Mouse (Mus musculus): ENCODE results near the gene Nbea.

Nbea gene

GRCm38 (mm10) chr3:56183159-56184133, at the start of gene Nbea:
TSS of gene Nbea (minus strand) at chr3:56183701.
- peak; percentile 83 for DNase-seq (ENCODE audit: low spot score in 2 of 2)

- no peak for DNase-seq (ENCODE audit: low spot score in 2 of 2)
Measured at GRCm38 (mm10) chr3:56229283-56229682, 45.8 kb upstream of the Nbea start.

GRCm38 (mm10) chr3:56215989-56216388, 32.5 kb upstream of the Nbea start:
- no peak for DNase-seq (ENCODE audit: low spot score in 2 of 2)

GRCm38 (mm10) chr3:56203968-56204367, 20.5 kb upstream of the Nbea start:
- DNase-seq (ENCODE audit: low spot score in 2 of 2), result no peak

DNA sequence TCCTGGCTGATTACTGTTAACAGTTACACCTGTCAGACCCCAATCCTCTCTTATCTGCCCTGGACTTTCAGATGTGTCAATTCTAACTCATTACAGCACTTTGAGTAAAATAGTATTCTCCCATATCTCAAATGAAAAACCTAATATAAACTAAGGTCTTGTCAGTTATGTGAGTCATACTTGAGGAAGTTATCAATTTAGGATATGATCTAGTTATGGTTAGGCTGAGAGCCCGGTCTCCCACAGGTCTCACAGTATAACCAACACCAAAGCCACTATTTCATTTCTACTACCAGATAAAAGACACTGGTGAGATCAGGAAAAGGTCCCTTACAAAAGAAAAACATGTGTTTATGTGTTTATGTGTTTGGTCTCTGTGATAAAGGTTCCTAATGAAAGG, 4.7 kb upstream of the Nbea start:
- DNase-seq (ENCODE audit: low spot score in 2 of 2), result no peak

DNA sequence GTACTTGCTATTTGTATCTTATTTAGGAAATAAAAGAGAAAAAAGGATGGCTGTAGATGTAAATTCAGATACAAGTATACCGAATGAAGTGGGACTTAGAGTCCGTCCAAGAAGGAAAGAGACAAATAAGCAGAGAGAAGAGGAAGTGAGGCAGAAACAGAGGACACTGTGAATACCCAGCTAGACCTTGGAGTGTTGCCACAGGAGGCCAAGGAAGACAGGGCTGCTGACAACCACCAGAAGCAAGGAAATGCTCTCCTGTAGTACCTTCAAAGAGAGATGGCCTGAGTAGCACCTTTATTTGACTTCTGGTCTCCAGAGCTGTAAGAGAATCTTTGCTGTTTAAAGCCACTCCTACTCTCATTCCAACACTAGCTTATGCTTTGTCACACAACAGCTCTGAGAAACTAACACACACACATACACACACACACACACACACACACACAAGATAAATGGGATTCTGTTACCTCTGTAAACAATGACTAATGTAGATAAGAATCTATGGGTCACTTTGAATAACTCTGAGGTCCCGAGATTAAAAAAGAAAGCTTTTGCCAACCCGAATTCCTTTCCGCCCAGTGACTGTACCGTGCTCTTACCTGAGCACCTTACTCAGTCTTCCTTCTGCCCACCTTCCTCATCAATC, 3.8 kb upstream of the Nbea start:
- DNase-seq (ENCODE audit: low spot score in 2 of 2), result no peak

DNA sequence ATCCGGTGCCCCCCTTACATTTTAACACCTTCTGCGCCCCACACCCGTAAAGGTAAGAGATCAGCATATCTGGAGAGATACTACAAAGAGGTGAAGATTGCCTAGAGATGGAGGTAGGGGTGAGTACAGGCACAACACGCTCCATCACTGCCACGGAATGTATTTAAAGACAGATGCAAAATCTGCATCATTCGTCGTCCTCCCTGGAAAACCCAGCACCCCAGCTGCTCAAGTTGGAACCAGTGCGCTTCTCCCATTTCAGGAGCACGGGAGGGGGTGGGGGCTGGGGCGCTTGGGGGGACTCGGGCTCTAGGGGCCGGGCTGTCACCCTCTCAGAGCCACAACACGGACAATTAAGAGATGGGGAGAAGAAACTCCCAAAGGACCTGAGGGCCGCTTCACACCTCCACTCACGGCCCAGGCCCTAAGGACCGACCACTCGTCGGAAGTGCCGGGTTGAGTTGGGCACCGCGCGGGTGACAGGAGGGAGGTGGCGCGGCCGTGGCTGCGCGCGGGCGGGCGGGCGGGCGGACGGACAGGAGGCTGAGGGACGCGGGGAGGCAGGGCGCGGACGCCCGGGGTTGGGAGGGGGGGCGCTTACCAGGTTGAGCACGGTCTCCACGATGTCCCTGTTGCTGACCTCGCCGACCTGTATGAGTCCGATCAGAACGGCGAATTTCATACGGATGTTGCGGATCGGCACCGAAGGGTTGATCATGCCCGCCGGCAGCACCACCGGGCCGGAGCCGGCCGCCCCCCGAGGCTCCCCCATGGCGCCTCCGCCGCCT, 936 bp downstream of the Nbea start:
- peak in 1 of 2 experiments; percentile 27 for DNase-seq (ENCODE audit: low spot score in 2 of 2)

GRCm38 (mm10) chr3:56181991-56182370, 1.5 kb downstream of the Nbea start:
- DNase-seq (ENCODE audit: low spot score in 2 of 2), result no peak

GRCm38 (mm10) chr3:56181025-56181424, 2.5 kb downstream of the Nbea start:
- DNase-seq (ENCODE audit: low spot score in 2 of 2), result no peak

GRCm38 (mm10) chr3:56157864-56158263, 25.6 kb downstream of the Nbea start:
- no peak for DNase-seq (ENCODE audit: low spot score in 2 of 2)

DNA sequence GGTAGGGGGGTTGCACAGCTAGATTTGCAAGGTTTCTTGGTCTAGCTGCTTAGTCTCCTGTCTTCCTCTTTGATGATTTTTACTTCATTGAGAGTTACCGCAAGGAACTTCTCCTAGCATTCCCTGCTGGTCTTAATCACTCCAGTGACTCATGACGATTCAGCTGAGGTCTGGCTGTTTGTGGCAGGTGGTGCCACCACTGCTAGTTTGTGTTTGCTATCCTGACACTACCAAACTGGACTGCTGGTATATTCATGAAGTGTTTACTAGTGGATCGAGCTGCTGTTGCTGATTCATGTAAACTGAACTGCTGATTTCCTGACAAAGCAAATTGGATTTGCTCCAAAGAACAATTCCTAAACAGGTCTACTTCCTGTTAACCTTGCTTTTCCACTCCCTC, 56.8 kb downstream of the Nbea start:
- DNase-seq (ENCODE audit: low spot score in 2 of 2), result no peak

DNA sequence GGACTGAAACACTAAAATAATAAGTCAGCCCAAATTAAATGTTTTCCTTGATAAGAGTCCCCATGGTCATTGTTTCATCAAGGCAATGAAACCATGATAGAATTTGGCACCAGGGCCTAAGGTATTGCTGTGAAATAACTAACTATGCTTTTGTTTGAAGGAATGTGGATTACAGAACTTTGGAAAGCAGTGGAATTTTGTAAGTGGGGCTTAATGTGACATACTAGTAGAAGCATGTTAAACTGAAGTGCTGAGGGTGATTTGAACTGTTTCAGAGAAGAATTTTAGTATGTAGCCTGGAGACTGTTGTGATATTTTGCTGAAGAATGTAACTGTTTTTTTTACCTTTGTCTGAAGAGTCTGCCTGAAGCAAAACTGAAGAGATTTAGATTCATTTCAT, 66.9 kb downstream of the Nbea start:
- DNase-seq (ENCODE audit: low spot score in 2 of 2), result no peak

DNA sequence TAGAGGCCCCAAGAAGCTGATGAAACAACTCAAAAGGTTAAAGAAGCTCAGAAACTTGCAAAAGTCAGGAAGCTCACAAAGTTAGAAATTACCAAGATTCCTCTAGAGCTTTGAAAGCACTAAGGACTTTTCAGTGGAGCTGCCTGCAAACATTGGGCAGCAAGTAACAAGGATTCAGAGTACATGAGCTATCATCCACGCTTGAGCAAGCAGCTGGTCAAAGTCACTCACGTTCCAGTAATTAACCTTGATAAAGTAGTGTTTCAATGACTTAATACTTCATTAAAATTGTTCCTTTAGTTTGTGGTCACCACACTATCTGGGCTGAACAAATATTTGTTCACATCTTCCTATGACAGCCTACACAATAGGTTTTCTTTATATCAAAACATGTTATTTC, 75.4 kb downstream of the Nbea start:
- DNase-seq (ENCODE audit: low spot score in 2 of 2), result no peak

DNA sequence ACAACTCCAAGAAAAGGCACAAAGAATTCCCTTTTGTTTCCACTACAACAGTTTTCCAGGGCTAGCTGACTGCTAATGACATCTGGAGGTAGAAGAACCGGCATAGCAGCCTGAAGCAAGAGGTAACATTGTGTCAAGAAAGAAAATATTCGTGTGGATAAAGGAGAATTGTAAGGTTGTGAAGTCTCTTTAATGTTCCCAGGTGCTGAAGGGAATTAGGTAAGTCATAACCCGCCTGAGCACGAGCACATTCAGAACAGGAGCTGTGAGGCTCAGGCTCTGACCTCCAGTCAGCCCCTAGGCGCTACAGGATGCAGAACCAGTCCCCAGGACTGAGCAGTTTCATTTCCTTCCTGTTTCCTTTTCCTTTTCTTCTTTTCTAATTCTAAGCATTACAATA, 86.4 kb downstream of the Nbea start:
- no peak for DNase-seq (ENCODE audit: low spot score in 2 of 2)

GRCm38 (mm10) chr3:56079015-56079612, 104.4 kb downstream of the Nbea start:
- DNase-seq (ENCODE audit: low spot score in 2 of 2), result no peak

- DNase-seq (ENCODE audit: low spot score in 2 of 2), result no peak
Measured at GRCm38 (mm10) chr3:56067849-56068248, 115.7 kb downstream of the Nbea start.

GRCm38 (mm10) chr3:56066360-56067040, 117.0 kb downstream of the Nbea start:
- DNase-seq (ENCODE audit: low spot score in 2 of 2), result no peak

- no peak for DNase-seq (ENCODE audit: low spot score in 2 of 2)
Measured at GRCm38 (mm10) chr3:56065234-56065633, 118.3 kb downstream of the Nbea start.

DNA sequence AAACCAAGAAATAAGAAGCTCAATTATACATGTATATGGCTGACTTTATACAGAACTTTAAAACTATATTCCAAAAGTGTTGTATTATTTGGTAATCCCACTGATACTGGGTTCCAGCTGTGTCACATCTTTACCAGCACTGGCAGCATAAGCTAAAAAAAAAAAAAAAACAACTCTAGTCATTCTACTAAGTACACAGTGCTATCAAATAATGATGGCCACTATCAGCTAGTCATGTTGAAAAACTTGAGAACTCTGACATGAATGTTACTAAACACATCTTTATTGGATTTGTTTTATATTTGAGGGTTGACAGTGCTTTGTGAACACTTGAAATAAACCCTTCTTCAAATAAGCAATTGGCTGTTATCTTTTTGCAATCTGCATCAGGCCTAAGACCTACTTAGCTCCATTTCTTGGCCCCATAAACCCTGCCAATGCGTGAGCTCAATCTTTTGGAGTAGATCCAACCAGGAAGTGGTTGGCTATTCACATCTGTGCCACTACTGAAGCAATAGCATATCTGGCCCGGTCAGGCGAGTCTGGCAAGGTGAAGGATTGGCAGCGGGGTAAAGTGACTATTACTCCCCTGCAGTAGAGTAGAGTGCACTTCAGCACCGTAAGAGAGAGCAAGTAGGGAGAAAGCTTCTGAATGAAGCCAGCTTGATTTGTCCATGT, 137.7 kb downstream of the Nbea start:
- DNase-seq (ENCODE audit: low spot score in 2 of 2), result no peak

GRCm38 (mm10) chr3:56043091-56043490, 140.4 kb downstream of the Nbea start:
- DNase-seq (ENCODE audit: low spot score in 2 of 2), result no peak

- DNase-seq (ENCODE audit: low spot score in 2 of 2), result no peak
Measured at GRCm38 (mm10) chr3:56039494-56039893, 144.0 kb downstream of the Nbea start.

Data from frontal cortex, postnatal 25 days (tissue).